Mouse (Mus musculus) neutrophil, adult 5-6 weeks (primary cell): ENCODE results near the gene Anapc16. TPM values are rescaled to one million over a fixed set of nuclear protein-coding genes. Genes with fewer than 3 reads are reported as not detected.
A peak's percentile ranks its signal among the peaks of the same experiment; 100 is the strongest.

Experiments used
- ATAC-seq: fragments of 151-379, 151-347 bp; 2 replicates; pipeline ENCODE4 v1.8.0; 2017; ENCODE audit warnings: mild to moderate bottlenecking, moderate TSS enrichment; ENCODE audit not compliant: insufficient number of reproducible peaks, poor library complexity, low FRiP score, severe bottlenecking; ENCODE audit errors: extremely low read depth
- total RNA-seq: library from RNA; stranded (forward); fragments of 200-1000 nt; gene quantifications from 2 replicates; pipeline ENCODE4 v1.2.3, GENCODE M21; 2017

Anapc16 gene
- total RNA-seq, 1 experiment from 2014 or later, result 56.3 TPM

DNA sequence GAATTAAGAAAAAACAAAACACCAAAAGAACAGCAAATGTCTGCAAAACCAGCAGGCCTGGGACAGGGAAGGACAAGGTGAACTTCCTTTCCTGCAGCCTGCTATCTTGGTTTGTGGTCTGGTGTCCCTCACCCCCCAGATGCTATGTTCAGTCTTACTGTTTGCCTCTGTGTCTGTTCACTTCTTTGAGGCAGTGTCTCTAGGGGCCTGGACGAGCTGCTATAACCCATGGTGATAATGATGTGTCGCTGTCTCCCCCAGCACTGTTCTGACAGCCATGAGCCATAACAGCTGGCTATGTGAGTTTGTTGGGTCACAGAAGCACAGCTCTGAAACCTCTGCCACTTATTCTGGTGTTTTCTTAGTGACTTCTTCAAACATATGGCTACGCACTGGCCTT, 28.1 kb downstream of the Anapc16 start:
- ATAC-seq, result no peak

DNA sequence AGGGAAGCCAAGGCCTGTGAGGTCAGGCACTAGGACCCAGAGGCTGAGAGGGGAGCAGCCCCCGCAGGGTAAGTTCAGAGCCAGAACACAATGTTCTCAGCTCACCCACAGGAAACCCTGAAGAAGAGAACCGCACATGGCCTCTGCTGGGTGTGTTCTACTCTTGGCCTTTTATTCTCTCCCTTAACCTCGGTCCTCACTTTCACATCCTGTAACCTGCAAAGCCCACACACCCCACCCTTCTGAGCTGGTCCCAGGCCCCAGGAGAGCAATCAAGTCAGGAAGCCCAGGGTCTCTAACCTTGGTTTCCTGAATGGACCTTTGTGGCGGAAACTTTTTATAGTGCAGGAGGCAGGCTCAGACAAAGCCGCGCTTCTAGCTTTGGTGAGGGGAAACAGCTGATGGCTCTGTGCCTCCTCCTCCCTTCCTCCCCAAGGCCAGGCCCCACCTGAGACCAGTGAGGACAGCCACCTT, 28.7 kb downstream of the Anapc16 start:
- peak; percentile 78 for ATAC-seq

DNA sequence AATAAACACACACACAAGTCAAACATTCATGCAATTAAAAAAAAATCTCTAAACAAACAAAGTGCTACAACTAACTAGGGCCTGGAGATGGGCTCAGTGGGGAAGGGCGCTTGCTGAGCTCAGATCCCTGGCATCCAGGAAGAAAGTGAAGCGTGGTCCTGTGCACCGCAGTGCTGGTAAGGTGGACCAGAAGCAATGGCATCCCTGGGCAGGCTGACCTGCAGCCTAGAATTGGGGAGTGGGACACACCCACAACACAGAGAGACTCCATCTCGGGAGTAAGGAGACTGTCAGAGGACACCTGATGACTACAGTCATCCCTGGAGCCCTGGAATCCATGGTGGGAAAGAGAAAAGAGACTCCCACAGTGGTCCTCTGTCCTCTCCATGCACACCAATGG, 29.5 kb downstream of the Anapc16 start:
- no peak for ATAC-seq

DNA sequence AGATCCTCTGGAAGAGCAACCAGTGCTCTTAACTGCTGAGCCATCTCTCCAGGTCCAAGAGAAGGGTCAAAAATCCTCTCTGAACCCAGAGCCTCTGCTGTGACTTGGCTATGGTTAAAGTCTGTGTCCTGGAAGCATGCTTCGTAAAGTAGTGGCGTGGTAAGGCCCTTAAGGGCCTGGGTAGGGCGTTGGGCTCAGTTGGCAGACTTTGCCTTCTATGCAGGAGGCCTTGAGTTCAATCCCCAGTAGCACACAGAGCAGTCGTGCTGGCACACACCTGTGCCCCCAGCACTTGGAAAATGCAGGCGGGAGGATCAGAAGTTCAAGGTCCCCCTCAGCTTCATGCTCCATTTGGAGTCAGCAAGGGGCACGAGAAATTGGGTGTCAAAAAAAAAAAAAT, 29.9 kb downstream of the Anapc16 start:
- ATAC-seq, result no peak

DNA sequence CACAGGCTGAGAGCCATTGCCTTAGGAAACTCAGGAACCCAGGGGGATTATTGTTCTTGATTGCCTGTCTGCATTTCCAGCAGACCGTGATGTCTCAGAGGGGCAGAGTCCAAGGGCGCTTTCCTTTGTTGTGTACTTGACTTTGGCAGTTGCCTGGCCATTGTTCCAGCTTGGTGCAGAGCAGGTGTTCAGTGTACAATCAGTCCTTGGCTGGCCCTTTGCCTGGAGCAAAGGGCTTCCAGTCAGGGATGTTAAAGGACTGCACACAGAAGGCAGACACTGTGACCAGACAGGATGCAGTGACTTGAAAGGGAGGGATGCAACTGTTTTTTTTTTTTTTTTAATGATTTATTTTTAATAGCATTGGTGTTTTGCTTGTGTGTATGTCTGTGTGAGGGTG, 30.4 kb downstream of the Anapc16 start:
- ATAC-seq, result no peak

DNA sequence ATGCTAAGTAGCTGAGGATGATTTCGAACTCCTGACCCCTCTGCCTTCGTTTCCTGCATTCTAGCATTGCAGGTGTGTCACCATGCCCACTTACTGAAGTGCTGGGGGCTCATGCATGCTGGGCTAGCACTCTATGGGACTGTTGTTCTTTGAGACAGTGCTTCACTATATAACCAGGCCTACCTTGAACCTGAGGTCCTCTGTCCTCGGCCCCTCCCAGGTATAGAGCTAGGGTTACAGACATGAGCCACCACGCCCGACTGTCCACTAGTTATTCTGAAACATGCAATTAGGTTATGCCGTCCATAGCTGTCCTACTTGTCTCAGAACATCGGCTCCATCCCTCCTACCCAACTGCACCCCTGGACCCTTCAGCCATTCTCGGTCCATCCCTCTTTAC, 31.1 kb downstream of the Anapc16 start:
- ATAC-seq, result no peak

DNA sequence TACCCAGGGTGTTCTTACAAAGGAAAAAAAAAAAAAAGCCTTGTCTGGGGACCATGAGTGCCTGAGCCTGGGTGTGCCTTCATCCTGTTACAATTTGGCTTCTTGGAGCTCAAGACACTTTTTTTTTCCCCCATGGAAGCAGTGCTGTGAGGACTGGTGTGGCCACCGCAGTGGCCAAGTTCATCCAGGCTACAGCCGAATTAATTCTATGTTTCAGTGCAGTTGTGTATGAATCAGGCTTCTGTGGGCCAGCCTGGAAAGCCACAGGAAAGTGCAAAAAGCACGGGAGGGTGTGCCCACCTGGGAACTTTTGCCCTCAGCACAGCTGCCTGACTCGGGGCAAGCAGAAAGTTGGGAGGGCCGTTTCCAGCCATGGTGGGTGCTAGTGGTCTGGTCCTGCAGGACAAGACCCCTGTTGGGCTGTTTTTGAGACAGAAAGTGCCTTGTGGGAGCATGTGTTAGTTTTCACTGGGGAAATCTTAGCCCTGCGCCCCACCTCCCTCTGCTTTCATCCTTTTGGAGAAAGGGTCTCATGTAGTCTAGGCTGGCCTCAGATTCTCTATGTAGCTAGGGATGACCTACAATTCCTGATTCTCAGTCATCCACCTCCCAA, 32.4 kb downstream of the Anapc16 start:
- no peak for ATAC-seq

DNA sequence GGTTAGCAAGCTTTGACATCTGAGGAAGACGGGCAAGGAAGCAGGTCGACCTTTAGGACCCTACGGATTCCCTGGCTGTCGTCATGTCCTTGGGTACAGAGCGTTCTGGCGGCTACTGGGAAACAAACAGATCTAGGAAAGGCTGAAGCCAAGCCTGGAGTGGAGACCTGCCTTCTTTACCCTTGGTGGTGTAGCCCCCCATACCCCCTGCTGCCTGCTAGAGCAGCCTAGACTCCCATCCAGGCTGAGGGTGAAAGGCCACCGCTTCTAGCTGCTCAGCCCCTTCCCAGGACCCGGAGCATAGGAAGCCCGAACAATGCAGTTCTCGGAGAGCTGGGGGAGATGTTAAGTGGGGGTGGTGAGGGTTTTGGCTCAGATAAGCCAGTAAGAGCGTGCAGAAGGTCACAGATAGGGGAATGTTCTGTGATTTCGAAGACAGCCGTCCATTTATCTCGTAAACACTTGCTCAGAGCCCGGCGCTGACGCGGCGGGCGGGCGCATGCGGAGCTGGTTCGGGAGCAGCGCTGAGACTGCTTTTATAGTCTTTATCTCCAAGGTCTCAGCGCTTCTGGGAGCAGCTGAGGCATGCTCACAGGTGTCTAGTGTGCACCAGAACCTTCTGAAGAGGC, 33.0 kb downstream of the Anapc16 start:
- no peak for ATAC-seq

DNA sequence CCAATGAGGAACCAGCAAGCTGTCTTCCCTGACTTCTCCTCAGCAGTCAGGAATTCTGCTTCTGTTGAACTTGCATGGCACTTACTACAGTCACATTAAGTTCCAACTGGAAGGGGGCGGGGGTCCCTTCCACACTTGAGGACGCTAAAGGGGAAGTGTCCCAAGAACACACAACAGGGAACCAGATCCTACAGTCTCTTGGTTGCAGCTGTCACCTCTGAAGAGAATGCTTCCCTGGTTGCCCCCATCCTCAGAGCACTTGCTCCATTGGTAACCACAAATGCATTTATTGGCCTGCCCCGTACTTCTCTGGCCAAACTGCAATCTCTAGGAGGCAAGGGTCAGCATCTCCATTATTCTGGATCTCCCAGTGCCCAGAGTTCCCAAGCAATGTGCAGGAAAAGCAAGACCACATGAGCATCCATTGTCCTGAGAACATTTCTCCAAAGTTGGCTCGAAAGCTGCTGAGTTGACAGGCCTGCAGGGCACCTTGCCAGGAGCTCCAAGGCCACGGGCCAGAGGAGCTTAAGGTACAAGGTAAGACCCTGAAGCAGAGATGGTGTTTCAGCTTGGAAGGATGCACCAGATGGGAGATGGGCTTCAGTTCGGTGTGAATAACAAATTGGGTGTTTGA, 35.5 kb downstream of the Anapc16 start:
- no peak for ATAC-seq

DNA sequence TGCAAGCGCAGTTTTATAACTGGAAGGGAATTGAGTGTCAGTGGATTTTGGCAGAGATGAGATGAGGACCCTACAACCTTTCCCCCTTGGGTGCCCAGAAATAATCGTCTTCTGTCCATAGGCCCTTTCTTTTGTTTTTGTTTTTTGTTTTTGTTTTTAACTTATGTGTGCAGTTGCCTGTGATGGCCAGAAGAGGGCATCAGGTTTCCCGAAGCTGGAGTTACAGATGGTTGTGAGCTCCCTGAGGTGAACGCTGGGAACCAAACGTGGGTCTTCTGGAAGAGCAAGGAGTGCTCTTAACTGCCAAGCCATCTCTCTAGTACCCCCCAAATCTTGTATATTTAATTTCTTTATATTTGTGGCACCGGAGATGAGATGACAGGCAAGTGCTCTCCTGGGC, 36.2 kb downstream of the Anapc16 start:
- no peak for ATAC-seq

DNA sequence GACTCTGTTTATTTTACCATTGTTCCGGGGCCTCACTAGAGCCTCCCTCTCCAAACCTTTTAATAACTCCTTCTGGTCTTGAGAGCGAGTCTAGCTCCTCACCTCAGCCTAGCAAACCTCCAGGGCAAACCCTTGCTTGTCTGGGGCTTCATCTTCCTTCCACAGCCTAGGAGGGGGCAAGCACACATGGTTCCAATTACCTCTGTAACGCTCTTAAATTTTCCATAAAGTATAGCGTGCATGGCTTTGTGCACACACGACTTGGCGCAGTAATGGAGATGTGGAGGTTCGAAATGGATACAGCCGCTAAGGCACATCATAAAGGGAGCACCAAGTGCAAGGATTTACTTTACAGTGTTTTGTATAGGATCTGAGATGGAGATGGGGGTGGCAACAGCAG, 37.1 kb downstream of the Anapc16 start:
- ATAC-seq, result no peak

DNA sequence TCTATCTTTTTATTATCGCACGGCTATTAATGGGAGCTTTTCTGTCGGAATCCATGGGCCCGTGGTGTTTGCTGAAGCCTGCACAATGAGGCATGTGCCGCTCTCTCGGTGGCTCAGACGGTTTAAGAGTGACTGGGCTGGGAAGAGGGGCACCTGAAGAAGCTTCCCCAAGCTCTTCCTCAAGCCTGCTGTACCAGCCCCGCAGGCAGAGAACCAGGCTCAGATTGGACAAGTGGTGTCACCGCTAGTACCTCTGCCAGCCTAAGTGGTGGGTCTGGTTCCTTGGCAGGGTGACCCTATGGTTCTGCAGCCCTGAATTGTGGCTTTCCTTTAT, 37.6 kb downstream of the Anapc16 start:
- ATAC-seq, result no peak

DNA sequence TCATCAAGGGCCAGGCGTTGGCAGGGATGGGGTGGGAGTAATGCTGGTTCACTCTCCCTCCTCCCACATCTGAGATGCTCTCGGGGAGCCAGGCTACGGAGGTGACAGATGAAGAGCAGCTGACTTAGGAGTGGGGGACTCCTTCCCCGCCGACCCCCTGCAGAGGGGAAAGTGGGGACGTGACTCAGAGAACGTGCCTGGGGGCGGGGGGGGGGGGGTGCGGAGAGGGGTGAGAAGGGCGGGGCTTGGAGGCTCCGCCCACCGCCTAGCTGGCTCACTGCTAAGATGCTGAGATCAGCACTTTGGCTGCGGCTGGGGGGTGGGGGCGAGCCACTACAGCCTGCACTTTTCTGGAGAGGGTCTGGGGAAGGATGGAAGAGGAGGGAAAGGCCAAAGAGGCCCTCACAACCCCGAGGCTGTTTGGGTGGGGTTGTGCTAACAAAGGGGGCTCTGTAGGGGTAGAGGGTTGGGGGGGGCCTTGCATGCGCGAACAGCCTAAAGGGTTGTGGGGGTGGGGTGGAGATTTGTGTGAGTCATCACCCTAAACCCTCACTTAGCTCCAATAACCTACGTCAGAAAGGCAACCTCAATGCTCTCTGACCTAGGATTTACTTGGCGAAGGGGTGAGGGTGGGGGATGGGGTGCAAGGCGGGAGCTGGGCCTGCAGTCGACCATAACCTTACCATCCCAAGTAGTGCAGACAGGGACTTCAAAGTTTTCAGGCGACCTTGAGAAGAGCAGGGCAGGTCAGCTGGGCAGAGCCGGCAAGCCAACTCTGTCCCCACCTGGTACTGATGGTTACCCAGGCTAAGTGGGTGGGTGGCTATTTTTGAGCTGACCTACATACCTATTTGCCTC, 38.2 kb downstream of the Anapc16 start:
- ATAC-seq, result no peak

DNA sequence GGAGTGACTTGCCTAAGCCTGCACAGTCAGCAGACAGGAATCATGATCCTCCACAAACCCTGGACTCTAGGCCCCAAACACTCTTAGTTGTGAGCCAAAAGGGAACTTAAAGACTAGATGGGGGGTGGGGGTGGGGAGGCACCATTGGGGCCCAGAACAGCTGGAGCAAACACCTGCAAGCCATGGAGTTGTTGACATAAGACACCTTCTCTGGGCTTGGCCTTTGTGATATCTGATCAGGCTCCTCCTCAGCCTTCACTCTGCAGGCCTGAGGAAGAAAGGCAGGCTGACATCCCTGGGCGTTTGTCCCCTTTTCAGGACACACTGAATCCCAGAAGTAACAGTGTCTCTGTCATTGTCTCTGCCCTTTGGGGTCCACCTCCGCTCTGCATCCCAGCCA, 39.3 kb downstream of the Anapc16 start:
- ATAC-seq, result no peak

DNA sequence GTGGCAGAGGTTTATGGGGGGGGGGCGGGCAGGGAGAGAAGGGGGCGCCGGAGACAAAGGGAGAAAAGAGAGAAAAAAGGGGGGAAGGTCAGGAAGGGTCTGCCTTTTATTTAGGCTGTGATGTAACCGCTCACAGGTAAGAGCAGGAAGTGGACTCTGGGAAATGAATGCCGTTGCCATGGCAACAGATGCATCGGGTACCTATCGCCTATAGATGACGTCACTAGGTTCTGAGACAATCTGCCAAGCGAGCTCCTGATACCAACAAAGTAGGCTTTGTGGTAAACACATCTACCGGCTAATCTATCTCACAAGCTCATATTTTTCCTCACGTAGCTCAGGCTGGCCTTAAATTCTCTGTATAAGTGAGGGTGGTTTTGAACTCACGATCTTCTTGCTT, 43.4 kb downstream of the Anapc16 start:
- ATAC-seq, result no peak

DNA sequence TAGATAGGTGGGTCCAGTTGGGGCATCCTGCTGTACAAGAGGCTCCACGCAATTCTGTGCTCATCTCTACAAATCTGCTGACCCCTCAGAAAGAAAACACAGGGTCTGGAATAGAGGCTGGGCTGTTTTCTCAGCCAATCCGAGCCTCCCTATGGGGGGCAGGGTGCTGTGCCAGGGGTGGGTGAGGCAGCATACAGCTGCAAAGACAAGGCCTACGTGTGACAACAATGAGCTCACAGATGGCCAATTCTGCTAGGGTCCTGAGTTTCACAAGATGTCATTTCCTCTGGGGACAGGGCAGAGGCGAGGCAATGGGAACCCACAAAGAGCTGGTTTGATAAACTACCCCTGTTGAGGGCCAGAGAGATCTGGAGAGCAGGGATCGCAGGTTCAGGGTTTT, 44.5 kb downstream of the Anapc16 start:
- ATAC-seq, result no peak

DNA sequence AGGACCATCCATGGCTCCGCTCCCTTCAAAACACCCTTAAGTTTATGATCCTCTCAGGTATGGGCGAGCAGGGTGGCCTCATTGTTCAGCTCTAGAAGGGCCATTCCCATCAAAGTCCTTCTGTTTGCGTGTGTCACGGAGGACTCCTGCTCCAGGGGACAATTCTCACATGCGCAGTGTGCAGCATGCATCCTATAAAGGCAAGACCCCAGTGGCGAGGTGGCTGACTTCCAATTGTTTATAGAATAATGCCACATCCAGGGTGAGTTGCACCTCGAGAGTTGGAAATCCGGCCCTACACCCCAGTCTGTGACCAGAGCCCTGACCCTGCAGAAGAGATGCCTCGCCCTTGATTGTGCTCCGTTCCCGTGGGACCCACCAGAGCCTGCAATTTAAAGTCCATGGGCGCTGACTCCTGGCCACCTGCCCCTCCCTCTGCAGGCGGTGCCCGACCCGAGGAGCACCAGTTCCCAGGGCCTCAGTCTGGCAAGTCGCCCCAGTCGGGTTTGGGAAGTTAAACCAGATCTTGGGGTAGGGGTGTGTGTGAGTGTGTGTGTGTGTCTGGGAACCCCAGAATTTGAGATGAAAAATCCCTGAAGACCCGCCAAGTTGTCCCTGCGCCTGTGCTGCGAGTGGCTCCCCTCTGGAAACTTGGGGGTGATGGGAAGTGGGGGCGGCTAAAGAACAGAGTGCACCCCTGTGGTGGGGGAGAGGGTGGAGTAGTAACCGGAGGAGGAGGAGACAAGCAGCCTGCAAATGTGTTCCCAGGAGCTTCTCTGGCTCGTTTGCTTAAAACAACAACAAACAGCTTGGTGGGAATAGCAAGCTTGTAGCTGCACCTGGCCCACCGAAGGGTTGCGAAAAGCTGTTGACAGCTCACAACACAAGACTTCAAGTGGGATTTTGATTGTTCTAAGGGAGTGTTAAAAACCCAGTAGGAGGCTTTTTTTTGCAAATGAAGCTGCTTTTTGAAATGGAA, 45.5 kb downstream of the Anapc16 start:
- ATAC-seq, result no peak

DNA sequence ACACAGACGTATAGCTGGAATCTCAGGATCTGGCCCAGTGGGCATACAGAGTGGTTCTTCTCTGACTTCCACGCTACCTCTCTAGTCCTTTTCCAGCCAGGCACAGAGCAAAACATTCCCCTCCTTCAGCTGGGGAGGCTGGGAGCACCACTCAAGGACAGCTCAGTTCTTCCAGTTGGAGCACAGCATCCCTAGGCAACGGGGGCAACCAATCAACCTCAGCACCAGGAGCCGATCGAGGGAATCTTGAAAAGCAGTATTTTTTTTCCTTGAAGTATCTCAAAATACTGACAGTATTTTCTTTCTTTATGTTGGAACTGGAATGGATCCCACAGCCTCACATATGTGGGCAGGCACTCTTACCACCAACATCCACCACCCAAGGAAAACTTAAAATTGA, 46.3 kb downstream of the Anapc16 start:
- ATAC-seq, result no peak

DNA sequence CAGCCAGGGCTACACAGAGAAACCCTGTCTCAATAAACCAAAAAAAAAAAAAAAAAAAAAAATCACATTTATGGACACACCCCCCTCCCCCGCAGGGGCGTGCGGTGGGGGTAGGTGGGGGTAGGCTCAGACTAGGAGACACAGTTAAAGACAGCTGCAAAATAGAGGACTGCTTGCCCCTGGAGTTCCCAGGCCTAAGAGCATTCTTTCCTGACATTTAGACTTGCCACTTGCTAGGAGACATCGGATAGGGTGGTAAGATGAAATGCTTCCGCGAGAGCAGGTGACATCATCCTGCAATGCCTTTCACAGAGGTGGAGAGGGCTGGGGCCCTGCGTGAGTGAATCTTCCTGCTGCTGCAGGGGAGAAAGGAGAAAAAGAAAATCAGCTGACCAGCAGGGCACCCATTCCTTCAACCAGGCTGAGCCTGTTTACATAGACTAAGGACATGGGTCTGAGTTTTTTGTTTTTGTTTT, 49.3 kb downstream of the Anapc16 start:
- no peak for ATAC-seq
